In the genomic region with DNA sequence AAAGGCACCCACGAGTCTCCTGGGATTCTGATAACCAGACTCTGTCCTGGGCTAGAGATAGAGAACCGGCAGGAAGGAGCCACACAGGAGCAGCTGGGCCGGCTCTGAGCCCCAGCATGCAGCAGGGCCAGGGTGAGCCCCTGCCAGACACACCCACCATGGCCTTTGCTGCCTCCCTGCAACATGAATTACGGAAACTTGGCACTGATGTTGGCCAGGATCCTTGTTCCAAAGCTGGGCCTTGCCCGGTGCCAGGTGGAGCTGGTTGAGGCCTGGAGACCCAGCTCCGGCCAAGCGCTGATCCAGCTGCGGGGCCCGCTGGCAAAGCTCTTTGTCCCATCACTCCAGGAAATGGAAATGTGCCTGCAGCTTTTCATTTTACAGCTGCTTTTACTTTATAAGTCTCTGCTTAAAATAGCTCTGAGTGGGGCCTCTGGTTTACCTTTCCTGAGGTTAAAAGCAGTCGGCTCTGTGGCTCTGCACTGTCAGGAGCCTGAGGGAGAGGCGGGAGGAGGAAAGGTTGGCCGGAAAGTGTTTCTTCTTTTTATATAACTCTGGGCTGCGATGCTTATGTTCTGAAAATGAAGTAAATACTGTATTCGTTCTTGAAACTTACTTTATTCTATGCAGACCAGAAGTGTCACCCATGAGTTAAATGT, we compare ENCODE assay signal across 8 mouse cellular contexts. TPM values are rescaled to one million over a fixed set of nuclear protein-coding genes. Genes with fewer than 3 reads are reported as not detected.
DNase-seq lines count a peak whose midpoint lies in the region; ATAC-seq lines count a peak whose summit lies in the region.

No protein-coding gene starts in this region.

- H3K9ac ChIP-seq in forebrain, embryonic 14.5 days (ENCODE audit: low read length): no peak overlapping the region
- H3K9ac ChIP-seq in embryonic facial prominence, embryonic 15.5 days: no peak overlapping the region
- H3K9ac ChIP-seq in heart, embryonic 15.5 days: peak overlapping the region; percentile 26

- no peaks in the 10 kb centered on the region for H3K36me3 ChIP-seq in forebrain, embryonic 10.5 days (replicated peaks)
- H3K36me3 ChIP-seq in forebrain, embryonic 14.5 days (ENCODE audit: control insufficient read depth, insufficient read depth, low read length): no peaks in the 10 kb centered on the region
- no peaks in the 10 kb centered on the region for H3K36me3 ChIP-seq in embryonic facial prominence, embryonic 15.5 days
- H3K36me3 ChIP-seq in heart, embryonic 15.5 days: no peaks in the 10 kb centered on the region

- H3K27me3 ChIP-seq in forebrain, embryonic 10.5 days (ENCODE audit: poor library complexity, severe bottlenecking): no peaks in the 10 kb centered on the region
- no peaks in the 10 kb centered on the region for H3K27me3 ChIP-seq in forebrain, embryonic 14.5 days (replicated peaks; ENCODE audit: control insufficient read depth, insufficient read depth, low read length)
- H3K27me3 ChIP-seq in embryonic facial prominence, embryonic 15.5 days: no peaks in the 10 kb centered on the region
- no peaks in the 10 kb centered on the region for H3K27me3 ChIP-seq in heart, embryonic 15.5 days

- no peaks in the 10 kb centered on the region for H3K9me3 ChIP-seq in forebrain, embryonic 10.5 days
- H3K9me3 ChIP-seq in forebrain, embryonic 14.5 days (replicated peaks; ENCODE audit: control insufficient read depth, low read length): no peaks in the 10 kb centered on the region
- no peaks in the 10 kb centered on the region for H3K9me3 ChIP-seq in embryonic facial prominence, embryonic 15.5 days (replicated peaks)
- no peaks in the 10 kb centered on the region for H3K9me3 ChIP-seq in heart, embryonic 15.5 days (replicated peaks)

- no peak for ATAC-seq in forebrain, embryonic 14.5 days
- ATAC-seq in embryonic facial prominence, embryonic 15.5 days (ENCODE audit: insufficient number of reproducible peaks, low FRiP score, low TSS enrichment, low read depth): peak; percentile 76
- peak; percentile 39 for ATAC-seq in heart, embryonic 15.5 days (replicated peaks; ENCODE audit: insufficient number of reproducible peaks, insufficient read depth, low FRiP score, low read depth)
- ATAC-seq in megakaryocyte progenitor cell, adult 5-6 weeks (replicated peaks; ENCODE audit: poor library complexity): peak; percentile 62

- 77% methylated on average over 14 of the region's 14 CpGs for WGBS in forebrain, embryonic 10.5 days
- WGBS in forebrain, embryonic 14.5 days: 70% methylated on average over 14 of the region's 14 CpGs
- WGBS in embryonic facial prominence, embryonic 15.5 days: 18% methylated on average over 14 of the region's 14 CpGs
- WGBS in heart, embryonic 15.5 days: 18% methylated on average over 14 of the region's 14 CpGs

- peak overlapping the region; percentile 64 for H3K27ac ChIP-seq in forebrain, embryonic 10.5 days
- H3K27ac ChIP-seq in forebrain, embryonic 14.5 days (ENCODE audit: low read depth, low read length): no peak overlapping the region
- peak overlapping the region; percentile 88 for H3K27ac ChIP-seq in embryonic facial prominence, embryonic 15.5 days (replicated peaks)
- peak overlapping the region; percentile 94 for H3K27ac ChIP-seq in heart, embryonic 15.5 days

- no peak overlapping the region for H3K4me3 ChIP-seq in forebrain, embryonic 10.5 days
- no peak overlapping the region for H3K4me3 ChIP-seq in forebrain, embryonic 14.5 days (ENCODE audit: low read depth, low read length)
- no peak overlapping the region for H3K4me3 ChIP-seq in embryonic facial prominence, embryonic 15.5 days (replicated peaks)
- no peak overlapping the region for H3K4me3 ChIP-seq in heart, embryonic 15.5 days

- peaks cover 25% of the 10 kb centered on the region for H3K4me1 ChIP-seq in forebrain, embryonic 10.5 days
- peaks cover 9% of the 10 kb centered on the region for H3K4me1 ChIP-seq in forebrain, embryonic 14.5 days (ENCODE audit: control insufficient read depth, insufficient read depth, low read length)
- peaks cover 43% of the 10 kb centered on the region for H3K4me1 ChIP-seq in embryonic facial prominence, embryonic 15.5 days
- peaks cover 69% of the 10 kb centered on the region for H3K4me1 ChIP-seq in heart, embryonic 15.5 days (replicated peaks)

- DNase-seq in forebrain, embryonic 10.5 days (ENCODE audit: extremely low spot score, low spot score): no peak
- DNase-seq in forebrain, embryonic 14.5 days (ENCODE audit: low spot score): no peak
- peak; percentile 58 for DNase-seq in adipocyte (ENCODE audit: low spot score)
- DNase-seq in kidney, postnatal 4 days: peak; percentile 53 to 71
- no peak for DNase-seq in embryo, embryonic 9.5 days (ENCODE audit: extremely low spot score)

- H3K4me2 ChIP-seq in forebrain, embryonic 14.5 days (ENCODE audit: low read length): no peak overlapping the region
- no peak overlapping the region for H3K4me2 ChIP-seq in embryonic facial prominence, embryonic 15.5 days (replicated peaks)
- peak overlapping the region; percentile 3; the same call in 1 of the 2 replicates for H3K4me2 ChIP-seq in heart, embryonic 15.5 days

RNA-seq across cellular contexts. Expression of a gene that starts 20.1 kb away (rescaled TPM):
- polyA plus RNA-seq in forebrain, embryonic 10.5 days (2016; fragmentation: Nextera tagmentation; extraction: Ambion mirVana): 10.5 and 14.3 TPM in 2 replicates
- polyA plus RNA-seq in forebrain, embryonic 14.5 days (2014; fragmentation: Nextera tagmentation; extraction: Ambion mirVana): 12.4 and 13.0 TPM in 2 replicates
- polyA plus RNA-seq in embryonic facial prominence, embryonic 15.5 days (2015; fragmentation: Nextera tagmentation; extraction: Ambion mirVana): 30.5 and 31.5 TPM in 2 replicates
- 53.4 and 58.4 TPM in 2 replicates for polyA plus RNA-seq in heart, embryonic 15.5 days (2015; fragmentation: Nextera tagmentation; extraction: Ambion mirVana)
- total RNA-seq in megakaryocyte progenitor cell, adult 5-6 weeks (2015): 8.5 and 9.9 TPM in 2 replicates
- total RNA-seq in megakaryocyte progenitor cell, adult 5-6 weeks (2017): 4.9 and 11.2 TPM in 2 replicates

Comparison
In these comparisons a context has a peak if more than half of its experiments do, and no peak if none do; other contexts are left out.
1. DNase-seq: peak in adipocyte (single experiment) and kidney, postnatal 4 days (2 of 2); none in forebrain, embryonic 10.5 days (single experiment), forebrain, embryonic 14.5 days (single experiment) and embryo, embryonic 9.5 days (single experiment).